Mouse (Mus musculus) adrenal gland, adult 18-20 months (tissue): ENCODE measurements around the gene Akr1c13. TPM values are rescaled to one million over a fixed set of nuclear protein-coding genes. Genes with fewer than 3 reads are reported as not detected.
"Not testable (repeated sequence)": the region's sequence is repeated elsewhere in the genome, so short reads cannot be mapped to it uniquely, and the experiment has no call there.

Experiments used
- DNase-seq, 2 experiments: peaks; one replicate each; pipeline ENCODE4 v3.0.0; 2021 to 2022; ENCODE audit warnings: low spot score in 2 of 2
- long read RNA-seq, 2 experiments: library from polyadenylated mRNA; stranded (forward); transcript quantifications; one replicate each; pipeline ENCODE4 v2.0.0; 2021
- total RNA-seq, 2 experiments: library from RNA; stranded (reverse); gene quantifications; 1 replicate in 1 of 2; 2 replicates in 1 of 2; pipeline ENCODE4 v1.2.3; 2021

Akr1c13 gene
- 10 to 100 TPM in 1 of 2 experiments, 1 to 10 TPM in 1; 8.7 to 18.3 TPM for total RNA-seq
- long read RNA-seq, experiment 1, partial matches to known transcripts = 0 of 1 reads
- long read RNA-seq, experiment 1, other reads (novel, unspliced or antisense) = 0 of 1 reads
- long read RNA-seq, experiment 2, transcript Akr1c13-201 (9 exons, 1,262 nt) = major isoform, 5 of 14 reads
- long read RNA-seq, experiment 2, partial matches to known transcripts = 1 of 14 reads
- long read RNA-seq, experiment 2, other reads (novel, unspliced or antisense) = 8 of 14 reads

DNA sequence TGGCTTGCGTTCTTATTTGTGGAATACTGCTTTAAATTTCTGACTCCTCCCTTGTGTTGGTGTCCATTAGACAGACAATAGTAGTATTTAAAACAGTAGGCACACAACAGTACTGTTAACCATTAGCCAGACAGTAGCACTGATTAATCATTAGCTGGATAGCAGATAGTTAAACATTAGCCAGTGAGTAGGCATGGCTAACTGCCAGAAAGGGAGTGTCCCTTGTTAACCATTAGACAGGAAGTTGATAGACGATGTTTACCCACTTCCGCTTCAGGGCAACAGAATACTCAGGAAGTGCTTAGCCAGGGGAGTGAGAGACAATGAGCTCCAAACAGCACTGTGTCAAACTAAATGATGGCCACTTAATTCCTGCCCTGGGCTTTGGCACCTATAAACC, at the start of gene Akr1c13:
Akr1c13 (plus strand) TSS at position 247 of the 400 bp plus-strand sequence.
- no peak for DNase-seq

DNA sequence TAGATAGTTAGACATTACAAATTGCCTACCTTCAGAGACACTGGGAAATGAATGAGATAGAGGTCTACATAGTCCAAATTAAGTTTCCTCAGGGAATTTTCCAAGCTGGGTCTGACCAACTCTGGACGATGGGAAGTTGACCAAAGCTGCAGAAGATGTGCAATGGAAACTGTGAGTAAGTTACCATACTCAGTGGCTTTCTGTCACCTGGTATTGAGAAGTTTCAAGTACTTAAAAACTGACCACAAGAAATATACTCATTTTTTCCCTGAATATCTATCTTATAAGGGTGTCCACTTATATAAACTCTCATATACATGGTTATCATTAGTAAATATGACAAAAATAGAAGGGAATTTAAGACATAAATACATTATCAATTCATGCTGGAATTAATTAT, 46.7 kb upstream of the Akr1c13 start:
- no peak for DNase-seq

DNA sequence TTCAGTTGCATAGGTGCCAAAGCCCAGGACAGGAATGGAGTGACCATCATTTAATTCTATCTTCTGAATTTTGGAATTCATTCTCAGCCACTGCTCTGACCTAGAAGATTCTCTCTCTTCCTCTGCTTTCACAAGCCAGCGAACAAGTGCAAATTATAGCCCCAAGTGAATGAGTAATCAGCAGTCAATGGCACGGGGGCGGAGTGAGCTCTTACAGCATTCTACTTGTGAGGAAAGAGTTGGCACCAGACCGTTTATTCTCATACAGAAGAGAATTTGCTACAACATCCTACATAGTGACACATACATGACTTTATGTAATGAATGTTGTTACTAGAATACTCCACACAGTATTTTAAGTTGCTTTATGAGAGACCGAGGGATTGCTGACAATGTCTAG, 40.4 kb upstream of the Akr1c13 start, which contains the start of gene Akr1c18:
Akr1c18 (minus strand) TSS at position 137 of the 400 bp plus-strand sequence.
- peak in 1 of 2 experiments; percentile 13 for DNase-seq

DNA sequence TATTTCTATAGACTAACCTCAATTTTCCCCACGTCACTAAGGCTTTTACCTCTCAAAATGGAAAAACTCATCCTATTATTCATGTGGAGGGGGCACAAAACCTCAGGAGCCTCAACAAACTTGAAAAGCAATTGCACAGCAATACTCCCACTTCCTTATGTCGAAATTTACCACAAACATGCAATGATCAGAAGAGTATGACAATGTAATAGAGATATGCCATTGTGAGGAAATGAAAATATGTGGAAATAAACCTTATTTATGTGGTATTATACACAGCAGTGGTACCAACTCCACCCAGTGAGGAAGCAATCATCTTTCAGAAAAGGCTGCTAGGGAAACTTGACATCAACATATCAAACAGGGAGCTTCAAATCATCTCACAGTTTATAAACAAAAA, 38.0 kb upstream of the Akr1c13 start:
- no peak for DNase-seq

DNA sequence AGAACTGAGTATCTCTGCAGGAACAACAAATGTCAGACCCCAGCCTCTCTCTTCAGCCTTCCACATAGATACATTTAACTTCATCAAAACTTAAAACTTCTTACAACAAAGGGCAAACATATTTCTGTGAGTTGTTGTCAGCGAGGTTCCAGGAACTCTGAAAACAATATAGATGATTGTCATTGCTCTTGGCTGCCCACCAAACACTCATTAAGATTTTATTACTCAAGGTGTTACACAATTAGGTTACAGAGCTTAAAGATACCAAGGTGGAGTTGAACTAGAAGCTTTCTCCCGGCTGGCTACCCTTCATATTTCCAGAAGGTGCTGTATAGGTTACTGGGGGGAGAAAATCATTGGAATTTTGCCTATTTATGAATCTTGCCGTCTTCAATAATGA, 37.4 kb upstream of the Akr1c13 start:
- no peak for DNase-seq

DNA sequence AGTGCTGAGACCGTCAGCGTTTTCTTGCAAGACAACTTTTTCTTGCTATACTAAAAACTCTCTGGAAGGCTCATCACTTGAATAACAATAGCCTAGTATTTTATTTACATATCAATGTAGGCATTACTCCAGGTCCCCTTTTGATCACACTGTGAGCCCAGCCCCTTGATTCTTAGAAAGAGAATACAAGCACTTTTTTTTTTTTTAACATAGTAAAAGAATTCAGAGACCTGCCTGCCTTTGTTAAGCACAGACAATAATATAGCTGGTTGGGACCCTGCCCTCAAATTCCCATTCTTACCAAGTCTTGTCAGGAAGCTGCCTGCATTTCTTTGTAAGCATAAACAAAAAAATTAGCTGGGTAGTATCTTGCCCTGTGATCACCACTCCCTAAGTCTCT, 35.7 kb upstream of the Akr1c13 start:
- DNase-seq = no peak

DNA sequence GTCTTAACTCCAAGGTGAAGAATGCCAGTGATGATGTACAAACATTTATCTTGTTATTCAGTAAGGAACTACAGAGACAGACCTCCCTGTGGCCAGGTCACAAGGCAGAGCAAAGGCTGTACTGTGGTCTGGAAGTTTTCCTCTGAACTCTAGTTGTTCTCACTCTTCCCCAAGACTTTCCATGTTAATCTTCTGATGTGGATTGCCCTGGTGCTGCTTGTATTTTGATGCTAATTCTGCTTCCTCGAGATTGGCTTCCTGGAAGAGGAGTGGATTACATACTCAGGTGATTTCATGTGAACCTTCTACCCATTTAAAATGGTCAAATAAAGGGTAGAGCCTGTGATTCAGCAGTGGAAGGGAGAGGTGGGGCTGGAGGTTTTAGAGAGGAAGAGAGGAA, 22.9 kb upstream of the Akr1c13 start:
- no peak for DNase-seq

DNA sequence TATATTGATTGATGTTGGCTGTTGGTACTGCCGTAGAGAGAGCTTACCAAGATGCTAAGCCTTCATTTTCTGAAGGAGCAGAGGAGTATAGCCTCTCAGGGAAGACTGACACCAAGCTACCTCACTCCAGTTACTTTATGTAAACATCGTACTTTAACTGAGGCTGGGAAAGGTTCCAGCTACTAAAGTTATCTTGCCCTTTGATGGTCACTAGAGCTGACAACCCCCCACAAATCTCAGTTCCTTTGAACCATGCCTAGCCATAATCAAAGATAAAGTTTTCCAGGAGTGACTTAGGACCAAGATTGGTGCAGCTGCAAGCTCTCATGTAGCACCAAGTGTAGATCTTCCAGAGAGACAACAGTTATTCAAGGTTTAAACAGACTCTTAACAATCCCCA, 18.0 kb upstream of the Akr1c13 start:
- no peak for DNase-seq

DNA sequence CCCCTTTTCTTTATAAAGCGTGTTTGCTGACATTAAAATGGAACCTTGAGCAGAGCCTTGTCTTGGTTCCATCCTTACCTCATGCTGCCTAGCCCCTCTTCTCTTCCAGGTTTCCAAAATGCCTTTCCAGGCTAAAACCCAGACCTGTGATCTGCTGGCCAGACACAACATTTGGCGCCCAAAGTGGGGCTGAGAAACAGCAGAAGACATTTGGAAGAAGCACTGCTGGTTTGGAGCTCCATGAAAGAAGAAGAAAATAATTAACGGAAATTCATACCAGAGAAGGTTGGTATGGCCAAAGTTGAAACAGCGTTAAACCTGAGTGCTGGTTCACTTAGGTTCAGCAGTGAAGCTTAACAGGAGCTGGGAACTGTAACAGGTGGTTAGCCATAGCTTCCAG, 9.6 kb upstream of the Akr1c13 start:
- DNase-seq = not testable (repeated sequence)

DNA sequence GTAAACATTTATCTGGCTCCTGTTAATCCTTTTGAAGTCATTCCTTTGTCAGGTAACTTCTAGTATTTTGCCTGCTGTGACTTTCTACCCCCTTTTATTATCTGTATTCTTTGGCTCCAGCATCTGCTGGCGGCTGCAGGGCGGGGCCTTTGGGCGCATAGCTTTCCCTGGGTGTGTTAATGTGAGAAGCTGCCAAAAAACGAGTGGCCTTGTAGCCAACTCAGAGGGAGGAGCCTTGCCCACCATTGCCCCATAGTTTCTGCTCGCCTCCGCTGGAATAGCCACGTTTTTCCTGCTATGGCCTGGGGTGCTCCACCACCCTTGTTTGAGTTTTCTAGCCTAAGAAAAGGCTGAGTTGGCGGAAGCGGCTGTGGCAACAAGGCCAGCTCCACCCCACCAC, 7.8 kb upstream of the Akr1c13 start:
- DNase-seq = no peak

DNA sequence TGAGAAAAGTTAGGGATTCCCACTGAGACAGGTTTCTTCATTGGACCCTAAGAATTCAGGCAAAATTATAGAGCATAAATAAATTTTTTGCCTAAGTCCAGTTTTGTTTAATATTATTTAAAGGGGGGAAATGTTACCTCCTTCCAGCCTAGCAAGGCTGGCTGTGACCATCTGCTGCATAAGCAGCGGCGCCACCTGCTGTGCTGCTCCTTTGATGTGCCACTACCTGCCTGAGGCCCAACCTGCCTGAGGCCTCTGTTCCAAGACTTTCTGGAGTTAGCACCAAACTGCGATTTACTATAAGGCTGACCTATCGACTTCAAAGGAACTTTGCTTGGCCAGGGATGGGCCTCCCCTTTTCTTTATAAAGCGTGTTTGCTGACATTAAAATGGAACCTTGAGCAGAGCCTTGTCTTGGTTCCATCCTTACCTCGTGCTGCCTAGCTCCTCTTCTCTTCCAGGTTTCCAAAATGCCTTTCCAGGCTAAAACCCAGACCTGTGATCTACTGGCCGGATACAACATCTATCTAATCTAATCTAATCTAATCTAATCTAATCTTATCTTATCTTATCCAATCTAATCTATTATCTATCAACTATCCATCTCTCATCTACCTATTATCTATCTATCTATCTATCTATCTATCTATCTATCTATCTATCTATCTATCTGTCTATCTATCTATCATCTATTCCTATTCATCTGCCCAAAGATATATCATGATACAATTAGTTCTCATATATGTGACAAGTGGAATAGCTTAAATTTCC, 4.1 kb upstream of the Akr1c13 start:
- DNase-seq = not testable (repeated sequence)

DNA sequence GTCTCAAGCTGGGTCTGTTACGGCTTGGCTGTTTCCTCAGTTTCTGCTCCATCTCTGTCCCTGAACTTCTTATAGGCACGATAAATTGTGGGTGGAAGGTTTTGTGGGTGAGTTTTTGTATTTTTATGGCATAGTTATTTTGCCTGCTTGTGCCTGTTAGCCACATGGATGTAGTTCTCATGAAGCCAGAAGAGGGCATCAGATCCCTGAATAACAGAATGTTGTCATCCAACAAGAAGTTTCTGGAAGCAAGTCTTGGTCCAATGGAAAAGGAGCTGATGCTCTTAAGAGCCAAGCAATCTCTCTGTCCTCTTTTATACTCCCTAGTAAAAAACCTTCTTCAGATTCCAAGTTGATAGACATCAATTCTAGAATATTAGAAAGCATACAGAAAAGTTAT, 2.8 kb upstream of the Akr1c13 start:
- no peak for DNase-seq

DNA sequence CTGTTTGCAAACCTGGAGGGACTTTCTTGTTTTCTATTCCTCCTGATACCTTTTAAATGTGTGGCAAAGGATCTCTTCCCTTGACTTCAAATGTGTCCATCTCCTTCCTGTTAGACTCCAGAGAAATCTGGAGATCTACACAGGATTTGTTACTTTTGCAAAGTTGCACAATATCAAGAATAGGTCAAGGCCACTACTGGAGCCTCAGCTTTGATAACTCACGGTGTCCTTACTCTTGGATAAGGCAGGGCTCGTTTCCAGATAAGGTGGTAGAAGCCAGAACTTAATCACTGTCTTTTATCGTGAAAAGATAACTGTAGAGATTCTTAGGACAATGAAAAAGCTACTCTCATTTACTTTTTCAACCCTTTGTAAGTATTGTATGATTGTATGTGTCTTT, 1.6 kb downstream of the Akr1c13 start:
- no peak for DNase-seq

DNA sequence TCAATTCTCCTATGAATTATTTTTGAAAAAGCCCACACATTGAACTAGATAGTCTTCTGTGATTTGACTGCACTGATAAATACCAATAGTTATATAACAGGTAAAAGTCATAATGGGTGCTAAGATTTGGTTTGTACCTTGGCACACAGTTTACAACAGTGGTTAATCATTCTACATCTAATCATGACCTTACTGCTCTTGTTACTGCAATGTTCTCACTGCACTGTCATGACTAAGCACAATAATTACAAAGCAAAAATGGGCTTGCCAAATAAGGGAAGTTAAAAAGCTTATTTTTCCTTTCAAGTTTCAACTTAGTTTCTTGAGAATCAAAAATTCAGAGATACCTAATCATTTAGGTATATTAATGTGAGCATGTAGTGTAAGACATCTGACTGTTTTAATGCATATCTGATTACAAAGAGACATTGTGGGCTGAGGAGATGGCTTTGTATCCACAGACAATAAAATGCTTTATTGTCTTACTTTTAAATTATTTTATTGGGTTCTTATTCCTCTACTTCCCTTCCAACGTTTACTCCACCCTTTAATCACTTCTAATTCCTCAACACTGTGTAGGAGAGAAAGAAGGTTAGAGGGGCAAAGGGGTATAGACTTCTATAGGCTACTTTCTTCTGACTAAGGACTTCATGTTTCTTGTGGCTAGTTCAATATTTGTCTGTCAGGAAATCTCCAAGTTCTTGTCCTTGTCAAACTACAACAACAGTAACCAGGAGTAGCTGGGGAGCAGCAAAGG, 15.4 kb downstream of the Akr1c13 start:
- no peak for DNase-seq

DNA sequence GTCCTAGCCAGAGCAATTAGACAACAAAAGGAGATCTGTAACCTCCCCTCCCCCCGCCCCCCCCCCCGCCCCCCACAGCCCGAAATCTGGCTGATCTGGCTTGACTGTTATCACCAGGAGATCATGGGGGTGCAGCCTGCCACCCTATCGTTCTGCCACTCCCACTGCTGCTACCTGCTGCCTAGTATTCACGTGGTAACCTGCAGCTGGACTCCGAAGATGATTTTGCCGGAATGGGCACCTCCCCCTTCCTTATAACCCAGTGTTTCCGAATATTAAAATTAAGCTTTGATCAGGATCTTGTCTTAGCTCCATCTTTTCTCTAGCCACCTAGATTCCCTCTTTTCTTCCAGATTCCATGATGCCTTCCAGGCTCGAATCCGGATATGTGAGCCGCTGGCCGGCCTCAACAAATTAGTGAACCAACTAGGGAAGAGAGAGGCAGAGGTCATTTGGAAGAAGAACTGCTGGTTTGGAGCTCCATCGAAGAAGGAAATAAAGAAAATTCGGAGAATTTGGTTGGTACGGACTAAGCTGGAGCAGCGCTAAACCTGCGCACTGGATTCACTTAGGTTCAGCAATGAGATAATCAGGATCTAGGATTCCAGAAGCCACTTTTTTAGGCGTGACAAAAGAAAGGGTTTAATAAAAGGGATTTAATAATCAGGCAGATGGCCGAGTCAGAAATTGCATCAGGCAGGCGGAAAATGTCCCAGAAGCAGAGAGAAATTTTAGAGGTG, 20.8 kb downstream of the Akr1c13 start:
- DNase-seq = no peak

DNA sequence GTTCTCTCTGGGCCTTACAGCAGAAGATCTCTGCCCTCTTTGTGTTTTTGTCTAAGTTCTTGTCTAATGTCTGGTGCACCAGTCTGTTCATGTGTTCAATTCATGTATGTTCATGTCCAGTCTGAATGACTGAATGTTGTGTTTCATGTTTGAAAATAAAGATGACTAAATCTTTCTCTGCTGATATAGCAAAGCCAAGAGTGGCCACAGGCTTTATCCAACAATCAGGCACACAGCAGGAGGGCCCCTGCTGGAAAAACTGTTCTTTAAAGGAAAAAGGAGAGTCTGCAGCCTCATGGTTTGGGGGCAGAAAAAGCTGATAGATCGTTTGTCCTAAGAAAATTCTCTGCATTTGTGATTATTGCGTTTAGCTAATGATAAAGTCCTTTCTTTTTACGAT, 21.4 kb downstream of the Akr1c13 start:
- no peak for DNase-seq

DNA sequence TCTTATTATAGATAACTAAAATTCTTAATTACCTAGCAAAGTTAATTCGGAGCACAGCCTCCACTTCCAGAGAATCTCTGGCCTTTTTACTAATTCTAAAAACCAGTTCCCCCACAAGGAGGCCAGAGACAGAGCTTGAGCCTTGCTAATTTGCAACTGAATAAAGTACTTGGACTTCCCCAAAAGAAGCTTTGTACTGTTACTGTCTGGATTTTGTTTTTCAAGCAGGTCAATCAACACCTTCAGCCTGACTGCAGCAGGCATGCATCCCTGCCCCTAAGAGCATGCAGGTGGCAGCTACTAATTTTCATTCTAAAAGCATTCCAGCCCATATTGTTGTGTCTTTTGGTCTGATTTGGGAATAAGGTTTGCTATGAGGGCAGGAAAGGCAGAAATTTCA, 24.5 kb downstream of the Akr1c13 start:
- not testable (repeated sequence) for DNase-seq

DNA sequence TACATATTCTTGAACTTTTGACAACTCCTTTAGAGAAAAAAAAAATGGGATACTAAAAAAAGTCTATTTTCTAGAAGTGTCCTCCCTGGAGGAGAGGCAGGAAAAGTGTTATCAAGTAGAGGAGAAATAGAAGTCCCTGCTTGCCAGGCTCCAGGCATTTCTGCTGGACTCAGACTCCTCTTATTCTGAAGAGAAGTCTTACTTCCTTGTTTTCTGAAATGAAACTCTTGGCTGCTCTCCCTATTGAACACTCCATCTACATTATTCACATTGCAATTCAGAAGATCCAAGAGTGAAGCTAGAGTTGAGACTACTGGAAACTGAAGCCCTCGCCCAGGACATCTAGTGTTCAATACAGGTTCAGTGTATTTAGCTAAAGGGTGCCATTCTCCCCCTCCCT, 37.5 kb downstream of the Akr1c13 start, which contains the start of gene Akr1c19:
Akr1c19 (plus strand) TSS at position 260 of the 400 bp plus-strand sequence.
- no peak for DNase-seq

DNA sequence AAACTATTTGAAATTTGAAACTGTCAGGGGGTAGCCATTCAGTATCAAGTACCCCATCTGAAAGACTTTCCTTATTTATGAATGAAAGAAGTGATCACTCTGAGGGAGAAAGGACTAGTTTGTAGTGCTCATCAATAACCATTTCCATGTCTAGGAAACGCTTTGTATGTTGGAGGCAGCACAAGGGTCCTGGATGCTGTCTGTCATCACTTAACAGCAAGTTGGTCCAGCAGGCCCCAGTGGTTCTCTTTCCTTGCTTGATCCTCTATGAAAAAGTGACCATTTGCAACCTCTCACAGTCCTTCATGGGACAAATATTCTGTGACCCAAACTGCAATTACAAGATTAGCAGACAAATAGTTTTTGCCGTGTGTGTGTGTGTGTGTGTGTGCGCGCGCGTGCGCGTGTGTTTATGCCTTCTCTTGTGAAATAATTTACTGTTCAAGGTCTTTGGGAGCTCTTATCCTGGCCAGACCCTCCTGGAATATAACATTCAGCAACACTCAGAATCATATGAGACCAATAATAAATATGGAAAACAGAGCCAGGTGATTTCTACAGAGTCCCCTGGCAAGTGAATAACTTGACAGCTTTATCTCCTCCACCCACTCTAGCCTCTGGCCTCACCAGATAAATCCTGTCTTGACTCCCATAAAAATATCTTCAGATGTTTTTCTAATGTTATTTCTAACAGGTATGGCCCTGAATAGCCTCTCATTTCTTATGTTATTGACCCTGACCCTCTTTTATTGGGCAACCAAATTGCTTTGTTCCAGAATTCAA, 40.1 kb downstream of the Akr1c13 start:
- no peak for DNase-seq

DNA sequence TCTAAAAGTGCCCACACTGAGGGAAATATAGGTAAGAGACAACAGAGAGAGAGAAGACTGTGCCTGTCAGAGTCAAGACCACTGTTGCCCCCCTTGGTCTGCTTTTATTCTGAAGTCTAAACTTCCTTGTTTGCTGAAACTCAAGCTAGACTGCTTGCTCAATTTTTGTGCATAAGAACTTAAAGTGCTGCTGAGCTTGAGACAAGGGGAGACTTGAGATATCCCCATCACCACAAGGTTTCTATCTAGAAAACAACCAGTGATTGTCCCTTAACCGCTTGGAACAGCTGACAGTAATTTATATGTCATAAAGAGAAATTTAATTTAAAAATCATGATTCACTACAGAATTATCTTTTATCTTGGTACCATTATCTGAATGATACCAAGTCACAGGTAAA, 42.2 kb downstream of the Akr1c13 start:
- no peak for DNase-seq
